Mouse (Mus musculus): ENCODE data around the gene Rbpms2. TPM values are rescaled to one million over a fixed set of nuclear protein-coding genes. Genes with fewer than 3 reads are reported as not detected.

Rbpms2 gene
- total RNA-seq, 1 experiment from 2014 or later, result 61.0 TPM

DNA sequence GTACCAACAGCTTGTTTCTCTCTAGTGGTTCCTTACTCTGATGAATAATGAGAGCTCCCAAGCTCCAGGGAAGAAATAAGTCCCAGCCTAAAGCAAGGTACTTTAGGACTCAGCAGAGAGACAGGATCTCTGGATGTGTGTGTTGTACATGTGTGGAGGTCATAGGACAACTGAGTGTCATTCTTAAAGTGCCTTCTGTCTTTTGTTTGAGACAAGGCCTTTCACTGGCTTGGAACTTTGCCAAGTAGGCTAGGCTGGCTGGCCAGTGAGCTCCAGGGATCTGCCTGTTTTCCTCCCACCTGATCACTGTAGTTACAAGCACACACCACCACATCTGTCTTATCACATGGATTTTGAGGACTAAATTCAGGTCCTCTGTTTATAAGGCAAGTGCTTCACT, 66.9 kb downstream of the Rbpms2 start:
- peak; percentile 66 for DNase-seq

DNA sequence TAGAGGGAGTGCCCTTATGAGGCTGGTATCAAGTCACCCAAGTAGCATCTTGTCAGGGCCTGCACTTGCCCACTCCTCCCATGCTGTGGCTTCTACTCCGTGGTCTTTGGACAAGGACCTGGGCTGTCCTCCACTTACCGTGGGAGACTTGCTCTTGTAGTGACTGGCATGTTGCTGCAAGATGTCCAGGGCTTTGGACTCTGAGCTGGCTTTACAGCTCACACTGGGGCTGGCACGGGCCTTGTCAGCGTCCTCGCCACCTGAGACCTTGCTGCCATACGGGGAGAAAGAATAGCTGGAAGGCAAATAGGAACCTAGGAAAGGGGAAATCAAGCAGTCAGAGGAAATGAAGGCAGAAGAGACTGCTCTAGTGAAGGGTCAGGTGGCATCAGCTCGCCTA, 67.9 kb downstream of the Rbpms2 start:
- no peak for DNase-seq

DNA sequence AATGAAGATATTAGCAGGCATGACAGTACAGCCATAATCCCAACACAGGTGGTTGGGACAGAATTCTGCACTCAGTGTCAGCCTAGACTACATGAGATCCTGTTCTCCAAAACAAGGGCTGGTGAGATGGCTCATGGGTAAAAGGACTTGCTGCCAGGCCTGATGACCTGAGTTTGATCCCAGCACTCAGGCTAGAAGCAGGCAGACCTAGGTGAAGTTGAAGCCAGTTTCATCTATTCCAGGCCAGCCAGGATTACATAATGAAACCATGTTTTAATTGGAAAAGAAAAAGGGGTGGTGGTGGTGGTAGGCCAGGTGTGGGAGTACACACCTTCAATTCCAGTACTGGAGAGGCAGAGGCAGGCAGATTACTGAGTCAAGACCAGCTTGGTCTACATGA, 68.5 kb downstream of the Rbpms2 start:
- no peak for DNase-seq

DNA sequence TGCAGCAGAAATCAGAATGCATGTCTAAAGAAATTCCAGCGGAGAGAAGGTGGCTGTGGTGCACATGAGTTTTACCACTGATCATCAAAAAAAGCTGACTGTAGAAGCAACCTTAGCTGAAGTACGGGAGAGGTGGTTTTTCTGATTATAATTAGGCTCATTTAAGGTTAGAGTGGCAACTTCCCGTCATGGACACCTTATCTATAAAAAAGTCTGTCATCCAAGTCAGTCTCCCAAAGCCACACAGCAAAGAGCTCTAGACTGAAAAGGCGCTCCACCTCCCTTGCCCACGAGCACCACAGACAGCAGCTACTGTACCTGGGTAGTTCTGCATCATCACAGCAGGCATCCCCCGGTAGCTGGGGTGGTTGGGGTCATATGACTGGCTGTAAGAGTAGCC, 71.1 kb downstream of the Rbpms2 start:
- DNase-seq, result no peak

DNA sequence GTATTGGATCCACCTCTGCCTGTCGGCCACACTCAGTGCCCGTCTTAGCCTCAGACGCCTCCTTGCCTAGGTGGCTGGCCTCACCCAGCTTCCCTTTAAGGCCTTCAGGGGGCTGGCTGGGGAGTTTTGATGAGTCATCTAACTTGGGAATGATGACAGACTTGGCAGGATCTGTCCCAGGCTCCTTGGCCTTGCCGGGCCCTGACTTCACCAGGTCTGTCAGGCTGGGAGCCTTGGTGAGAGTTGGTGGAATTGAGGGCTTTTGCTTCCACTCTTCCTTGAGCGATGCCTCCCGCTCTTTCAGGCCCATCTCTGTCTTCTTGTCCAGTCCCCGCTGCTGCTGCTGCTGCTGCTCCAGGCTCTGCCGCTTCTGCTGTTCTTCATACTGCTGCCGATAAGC, 72.8 kb downstream of the Rbpms2 start:
- DNase-seq, result peak; percentile 29

DNA sequence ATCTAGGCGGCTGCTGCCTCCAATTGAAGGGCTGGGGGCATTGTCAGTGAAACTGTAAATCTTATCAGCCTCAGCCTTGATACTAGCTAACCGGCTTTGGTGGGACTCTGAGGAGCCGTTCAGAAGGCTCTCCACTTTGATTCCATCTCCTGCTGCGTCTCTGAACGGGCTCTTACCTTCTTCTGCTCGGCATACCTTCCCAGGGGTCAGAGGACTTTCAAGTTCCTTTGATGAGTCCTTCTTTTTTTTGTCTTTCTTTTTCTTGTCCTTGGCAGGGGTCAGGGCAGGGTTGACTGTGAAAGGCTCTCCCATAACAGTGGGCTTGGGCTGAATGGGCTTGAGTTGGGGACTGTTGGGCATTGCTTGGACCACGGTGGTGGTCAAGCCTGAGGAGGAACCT, 73.8 kb downstream of the Rbpms2 start:
- no peak for DNase-seq

DNA sequence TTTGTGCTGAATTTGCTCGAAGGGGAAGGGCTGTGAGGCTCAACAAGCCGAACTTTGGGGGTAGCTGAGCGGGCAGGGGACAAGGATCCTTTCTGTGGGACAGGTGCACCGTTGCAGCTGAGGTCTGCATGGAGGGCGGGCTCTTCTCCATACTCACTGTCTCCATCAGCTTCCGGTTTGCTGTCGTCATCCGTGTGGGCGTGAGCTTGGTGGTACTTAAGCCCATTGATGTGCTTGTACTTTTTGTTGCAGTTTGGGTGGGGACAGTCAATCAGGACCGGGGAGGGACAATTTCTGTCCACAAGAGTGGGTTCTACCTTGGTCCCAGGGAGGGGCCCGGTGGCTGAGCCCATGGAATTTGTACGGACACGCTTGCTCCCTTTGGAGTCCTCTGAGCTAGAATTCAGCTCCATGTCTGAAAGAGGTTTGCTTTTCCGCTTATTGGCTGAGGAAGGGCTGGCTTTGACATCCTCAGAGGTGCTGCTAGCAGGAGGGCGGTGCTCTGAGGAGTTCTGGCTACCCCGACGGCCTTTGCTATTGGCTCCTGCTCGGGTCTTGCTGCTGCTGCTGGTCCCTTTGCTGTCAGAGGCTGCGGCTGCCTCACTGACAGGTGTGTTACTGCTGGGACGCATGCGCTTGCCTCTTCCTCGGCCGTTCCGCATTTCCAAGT, 74.6 kb downstream of the Rbpms2 start:
- no peak for DNase-seq

Other genes with a start within 250 kb of the Rbpms2 start
- 0.26 and 0.63 TPM in 2 replicates for gene Kbtbd13, start 238.0 kb upstream of the Rbpms2 start, total RNA-seq (2021)
- gene Rasl12, start 231.1 kb upstream of the Rbpms2 start, total RNA-seq (2021), result 31.5 and 37.3 TPM in 2 replicates
- gene Slc51b, start 206.7 kb upstream of the Rbpms2 start, total RNA-seq (2021), result not detected in 2 replicates
- 12.3 and 14.7 TPM in 2 replicates for gene Mtfmt, start 193.9 kb upstream of the Rbpms2 start, total RNA-seq (2021)
- gene Spg21, start 168.7 kb upstream of the Rbpms2 start, total RNA-seq (2021), result 45.6 and 46.1 TPM in 2 replicates
- gene Ankdd1a, start 109.5 kb upstream of the Rbpms2 start, total RNA-seq (2021), result 0.41 TPM in 1 of 2 replicates, not detected in the other
- gene Plekho2, start 49.6 kb upstream of the Rbpms2 start, total RNA-seq (2021), result 36.1 and 48.0 TPM in 2 replicates
- 1.7 and 2.9 TPM in 2 replicates for gene Pif1, start 42.5 kb upstream of the Rbpms2 start, total RNA-seq (2021)
- gene Oaz2, start 38.4 kb downstream of the Rbpms2 start, total RNA-seq (2021), result 133 and 148 TPM in 2 replicates
- gene Zfp609, start 197.9 kb downstream of the Rbpms2 start, total RNA-seq (2021), result 35.8 and 36.4 TPM in 2 replicates